Mouse (Mus musculus) limb, embryonic 12.5 days (tissue): ENCODE data around the gene Dstn. TPM values are rescaled to one million over a fixed set of nuclear protein-coding genes. Genes with fewer than 3 reads are reported as not detected.

Source experiments
- ATAC-seq: fragments of 200-750 bp; cut with Nextera tagmentation; 2 replicates; pipeline ENCODE4 v1.8.0; 2017; ENCODE audit warnings: low read depth, moderate TSS enrichment; ENCODE audit not compliant: insufficient number of reproducible peaks, insufficient read depth, low FRiP score, low TSS enrichment
- H3K27ac ChIP-seq: fragments of 300-500 bp; sonication (generic); 2 replicates; pipeline ENCODE4 v1.5.1; 2016; ENCODE audit warnings: mild to moderate bottlenecking, moderate library complexity
- H3K27me3 ChIP-seq: fragments of 300-500 bp; sonication (generic); 2 replicates; pipeline ENCODE4 v1.6.1; 2016; ENCODE audit warnings: mild to moderate bottlenecking, moderate library complexity
- H3K36me3 ChIP-seq: fragments of 300-500 bp; sonication (generic); 2 replicates; pipeline ENCODE4 v1.6.1; 2016; ENCODE audit warnings: mild to moderate bottlenecking, moderate library complexity
- H3K4me1 ChIP-seq: fragments of 300-500 bp; sonication (generic); replicated peaks from 2 replicates; pipeline ENCODE4 v1.6.1; 2016
- H3K4me2 ChIP-seq: fragments of 300-500 bp; sonication (generic); 2 replicates; pipeline ENCODE4 v1.6.1; 2016; ENCODE audit warnings: mild to moderate bottlenecking, moderate library complexity
- H3K4me3 ChIP-seq: fragments of 300-500 bp; sonication (generic); replicated peaks from 2 replicates; pipeline ENCODE4 v1.5.1; 2016; ENCODE audit warnings: mild to moderate bottlenecking
- H3K9ac ChIP-seq: fragments of 300-500 bp; sonication (generic); replicated peaks from 2 replicates; pipeline ENCODE4 v1.6.1; 2016; ENCODE audit warnings: mild to moderate bottlenecking, moderate library complexity
- H3K9me3 ChIP-seq: fragments of 300-500 bp; sonication (generic); 2 replicates; pipeline ENCODE4 v1.6.1; 2016; ENCODE audit warnings: mild to moderate bottlenecking, moderate library complexity
- WGBS: fragments of 180-500 bp; shearing (Covaris S2); methylation state at CpG from one replicate; pipeline ENCODE4 v1.1.7; 2016; 5-methylcytosine and 5-hydroxymethylcytosine counted together
- polyA plus RNA-seq: library from polyadenylated mRNA; unstranded; fragments of >200 nt; fragmentation: Nextera tagmentation; extraction: Ambion mirVana; gene quantifications from 2 replicates; pipeline ENCODE4 v1.2.1, GENCODE M21; 2016

The Dstn gene
- polyA plus RNA-seq, 1 experiment from 2014 or later = 312 TPM

DNA sequence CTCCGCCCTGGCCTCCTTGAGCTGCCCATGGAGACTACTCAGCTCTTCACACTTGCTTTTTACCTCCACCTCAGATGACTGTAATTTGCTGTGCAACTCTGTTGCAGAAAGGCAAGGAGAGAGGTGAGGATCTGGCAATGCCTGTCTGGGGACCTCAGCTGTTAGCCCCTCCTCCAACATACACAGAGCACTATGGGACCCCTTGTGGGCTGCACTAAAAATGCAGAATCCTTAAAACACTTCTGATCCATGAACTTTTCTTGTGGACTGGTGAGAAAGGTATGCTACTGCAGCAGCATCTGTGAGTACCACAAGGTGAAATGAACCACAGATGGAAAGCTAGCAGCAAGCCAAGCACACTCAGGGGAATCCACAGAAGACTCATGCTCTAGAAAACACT lies 48.2 kb downstream of the Dstn start:
- H3K27me3 ChIP-seq = no peaks in the 10 kb centered on the region
- peaks cover 89% of the 10 kb centered on the region for H3K36me3 ChIP-seq
- H3K9ac ChIP-seq = no peak overlapping the region
- no peak for ATAC-seq
- H3K4me1 ChIP-seq = no peaks in the 10 kb centered on the region
- H3K9me3 ChIP-seq = 0 out of 2 replicates have a peak, but pooled peaks cover 4% of the 10 kb centered on the region
- H3K4me3 ChIP-seq = no peak overlapping the region
- 88% methylated on average over 1 of the region's 1 CpGs for WGBS
- H3K4me2 ChIP-seq = no peak overlapping the region
- H3K27ac ChIP-seq = no peak overlapping the region

DNA sequence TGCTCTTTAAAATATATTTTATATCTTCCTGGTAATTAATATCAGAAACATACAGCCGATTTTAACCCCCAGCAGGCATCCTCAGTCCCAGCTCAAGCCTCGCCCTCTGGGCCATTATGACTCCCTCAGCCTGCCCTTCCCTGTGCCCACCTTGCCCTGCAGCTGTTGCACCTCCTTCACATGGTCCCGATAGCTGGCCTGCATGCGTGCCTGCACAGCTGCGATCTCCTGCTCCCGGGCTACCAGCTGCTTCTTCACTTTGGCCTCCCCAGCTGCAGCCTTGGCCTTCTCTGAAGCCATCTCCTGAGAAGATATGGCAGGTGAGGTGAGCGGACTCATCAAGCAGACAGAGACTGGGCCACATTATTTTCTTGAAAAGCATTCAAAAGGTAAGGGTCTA lies 54.1 kb downstream of the Dstn start:
- H3K36me3 ChIP-seq = peaks cover 100% of the 10 kb centered on the region
- ATAC-seq = no peak
- H3K27ac ChIP-seq = no peak overlapping the region
- H3K4me2 ChIP-seq = no peak overlapping the region
- H3K9ac ChIP-seq = no peak overlapping the region
- H3K4me3 ChIP-seq = no peak overlapping the region
- 88% methylated on average over 7 of the region's 7 CpGs for WGBS
- no peaks in the 10 kb centered on the region for H3K27me3 ChIP-seq
- H3K4me1 ChIP-seq = no peaks in the 10 kb centered on the region
- H3K9me3 ChIP-seq = no peaks in the 10 kb centered on the region

DNA sequence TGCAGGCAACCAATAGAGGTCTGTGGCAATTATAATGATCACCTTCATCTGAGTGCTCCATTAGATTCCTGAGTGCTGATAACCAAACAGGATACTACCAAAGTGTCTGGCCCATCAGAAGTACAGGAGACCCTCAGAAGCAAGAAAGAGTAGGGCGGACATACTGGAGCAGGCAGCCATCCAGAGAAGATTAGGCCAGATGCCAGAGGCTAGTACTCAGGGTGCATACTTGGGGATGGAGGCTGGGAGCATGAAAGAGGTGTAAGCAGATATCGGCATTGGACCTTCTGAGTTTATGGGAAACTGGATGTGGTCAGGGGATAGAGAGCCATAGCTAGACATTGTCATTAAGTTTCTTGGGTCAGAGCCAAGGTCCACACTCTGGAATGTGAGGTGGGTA lies 55.7 kb downstream of the Dstn start:
- Histone ChIP-seq H3K27me3 (no peaks in the 10 kb centered on the region), H3K27ac (no peak overlapping the region), H3K4me1 (no peaks in the 10 kb centered on the region), H3K4me2 (no peak overlapping the region), H3K9ac (no peak overlapping the region), H3K9me3 (no peaks in the 10 kb centered on the region), H3K4me3 (no peak overlapping the region), H3K36me3 (peaks cover 98% of the 10 kb centered on the region)
- ATAC-seq = no peak
- WGBS = 91% methylated on average over 2 of the region's 2 CpGs

DNA sequence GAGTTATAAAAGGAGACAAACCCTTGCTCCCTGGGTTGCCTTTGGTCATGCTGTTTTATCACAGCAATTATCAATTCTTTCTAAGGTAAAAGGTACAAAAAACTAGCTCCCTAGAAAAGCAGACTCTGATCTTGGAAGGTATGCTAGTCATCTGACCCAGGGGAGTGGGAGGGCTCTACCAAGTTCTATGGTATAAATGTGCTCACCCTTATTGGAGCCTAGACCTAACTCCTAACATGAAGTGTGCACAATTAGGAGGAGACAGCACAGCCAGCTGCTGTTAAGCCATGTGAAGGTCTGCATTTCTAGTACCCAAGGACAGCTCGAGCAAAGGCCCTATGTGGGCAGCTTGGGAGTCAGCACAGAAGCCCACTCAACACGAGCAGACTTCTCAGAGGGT lies 56.8 kb downstream of the Dstn start:
- peaks cover 94% of the 10 kb centered on the region for H3K36me3 ChIP-seq
- no peak overlapping the region for H3K4me2 ChIP-seq
- 82% methylated on average over 2 of the region's 2 CpGs for WGBS
- no peak overlapping the region for H3K27ac ChIP-seq
- H3K27me3 ChIP-seq = no peaks in the 10 kb centered on the region
- H3K9me3 ChIP-seq = no peaks in the 10 kb centered on the region
- no peak for ATAC-seq
- H3K9ac ChIP-seq = no peak overlapping the region
- no peaks in the 10 kb centered on the region for H3K4me1 ChIP-seq
- no peak overlapping the region for H3K4me3 ChIP-seq

DNA sequence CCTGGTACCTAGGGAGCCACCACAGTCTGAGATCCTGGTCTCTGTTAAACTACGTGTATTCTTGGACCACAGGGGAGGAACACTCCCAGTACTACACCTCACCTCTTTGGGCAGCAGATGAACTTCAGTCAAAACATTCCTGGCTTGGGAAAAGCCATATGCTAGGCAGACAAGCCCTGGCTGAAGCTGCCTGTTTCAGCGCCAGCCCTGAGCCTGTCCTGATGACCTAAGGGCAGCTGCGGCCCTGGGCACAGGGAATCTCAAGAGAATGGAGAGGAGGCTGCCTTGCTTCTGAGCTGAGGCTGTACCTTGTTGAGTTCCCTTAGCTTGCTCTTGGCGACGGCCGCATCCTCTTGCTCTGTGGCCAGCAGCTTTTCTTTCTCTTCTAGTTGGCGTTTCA lies 58.0 kb downstream of the Dstn start:
- Histone ChIP-seq H3K36me3 (peaks cover 85% of the 10 kb centered on the region), H3K9me3 (no peaks in the 10 kb centered on the region), H3K4me2 (no peak overlapping the region), H3K27me3 (no peaks in the 10 kb centered on the region), H3K4me3 (no peak overlapping the region), H3K4me1 (no peaks in the 10 kb centered on the region), H3K27ac (no peak overlapping the region), H3K9ac (no peak overlapping the region)
- ATAC-seq = no peak
- 87% methylated on average over 7 of the region's 7 CpGs for WGBS

DNA sequence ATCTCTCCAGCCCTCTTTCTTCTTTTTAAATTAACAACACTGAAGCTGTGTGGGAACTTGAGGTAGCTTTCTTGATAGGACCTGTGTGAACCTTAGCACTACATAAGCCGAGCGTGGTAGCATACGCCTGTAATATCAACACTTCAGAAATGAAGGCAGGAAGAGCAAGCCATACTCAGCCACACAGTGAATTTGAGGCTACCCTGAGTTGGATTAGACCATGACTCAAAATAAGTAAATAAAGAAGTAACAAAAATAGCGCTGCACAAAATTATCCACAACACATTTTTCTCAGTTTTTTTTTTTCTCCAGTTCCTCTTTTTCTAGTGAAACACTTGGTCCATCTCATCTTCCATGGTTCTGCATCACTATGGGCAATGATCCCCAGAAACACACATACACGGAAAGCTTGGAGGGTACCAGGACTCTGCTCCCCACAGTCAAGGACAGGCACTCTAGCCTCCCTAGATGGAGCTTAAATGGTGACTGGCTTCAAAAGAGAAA lies 60.1 kb downstream of the Dstn start:
- no peak overlapping the region for H3K9ac ChIP-seq
- WGBS = 96% methylated on average over 5 of the region's 5 CpGs
- H3K27ac ChIP-seq = no peak overlapping the region
- no peak overlapping the region for H3K4me2 ChIP-seq
- no peaks in the 10 kb centered on the region for H3K27me3 ChIP-seq
- no peaks in the 10 kb centered on the region for H3K4me1 ChIP-seq
- H3K36me3 ChIP-seq = peaks cover 76% of the 10 kb centered on the region
- H3K4me3 ChIP-seq = no peak overlapping the region
- no peak for ATAC-seq
- no peaks in the 10 kb centered on the region for H3K9me3 ChIP-seq

DNA sequence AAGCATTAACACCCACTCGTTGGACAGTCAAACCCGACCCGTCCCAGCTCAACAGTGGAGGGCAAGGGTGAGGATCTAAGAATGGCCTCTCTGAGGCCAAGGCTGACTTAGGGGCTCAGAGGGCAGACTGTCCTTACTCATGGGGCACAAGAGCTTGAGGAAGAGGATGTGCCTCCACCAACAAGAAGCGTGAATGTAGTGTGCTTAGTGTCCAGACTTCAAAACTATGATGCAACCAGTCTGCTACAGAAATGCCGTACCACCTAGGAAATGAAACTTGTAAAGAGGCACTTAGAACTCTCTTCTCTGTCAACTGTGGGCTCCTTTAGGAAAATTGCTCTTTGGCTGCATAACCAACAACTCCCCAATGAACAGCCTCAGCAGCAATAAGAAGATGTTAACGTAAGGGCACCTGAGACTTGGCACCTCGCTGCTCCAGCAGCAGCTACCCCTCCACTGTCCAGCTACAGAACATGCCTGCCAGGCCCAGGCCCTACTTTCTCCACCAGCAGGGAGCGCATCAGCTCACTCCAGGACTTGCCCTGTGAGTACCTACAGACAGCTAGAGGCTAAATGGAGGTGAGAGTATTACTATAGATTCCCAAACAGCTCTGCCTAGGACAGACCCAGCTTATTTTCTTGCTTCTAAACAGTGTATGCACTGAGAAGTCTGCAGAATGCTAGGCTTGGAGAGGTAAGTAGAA lies 63.5 kb downstream of the Dstn start:
- H3K9me3 ChIP-seq = no peaks in the 10 kb centered on the region
- peaks cover 57% of the 10 kb centered on the region for H3K36me3 ChIP-seq
- ATAC-seq = no peak
- WGBS = 93% methylated on average over 8 of the region's 8 CpGs
- no peaks in the 10 kb centered on the region for H3K4me1 ChIP-seq
- no peak overlapping the region for H3K9ac ChIP-seq
- H3K4me2 ChIP-seq = no peak overlapping the region
- no peaks in the 10 kb centered on the region for H3K27me3 ChIP-seq
- H3K27ac ChIP-seq = no peak overlapping the region
- no peak overlapping the region for H3K4me3 ChIP-seq

DNA sequence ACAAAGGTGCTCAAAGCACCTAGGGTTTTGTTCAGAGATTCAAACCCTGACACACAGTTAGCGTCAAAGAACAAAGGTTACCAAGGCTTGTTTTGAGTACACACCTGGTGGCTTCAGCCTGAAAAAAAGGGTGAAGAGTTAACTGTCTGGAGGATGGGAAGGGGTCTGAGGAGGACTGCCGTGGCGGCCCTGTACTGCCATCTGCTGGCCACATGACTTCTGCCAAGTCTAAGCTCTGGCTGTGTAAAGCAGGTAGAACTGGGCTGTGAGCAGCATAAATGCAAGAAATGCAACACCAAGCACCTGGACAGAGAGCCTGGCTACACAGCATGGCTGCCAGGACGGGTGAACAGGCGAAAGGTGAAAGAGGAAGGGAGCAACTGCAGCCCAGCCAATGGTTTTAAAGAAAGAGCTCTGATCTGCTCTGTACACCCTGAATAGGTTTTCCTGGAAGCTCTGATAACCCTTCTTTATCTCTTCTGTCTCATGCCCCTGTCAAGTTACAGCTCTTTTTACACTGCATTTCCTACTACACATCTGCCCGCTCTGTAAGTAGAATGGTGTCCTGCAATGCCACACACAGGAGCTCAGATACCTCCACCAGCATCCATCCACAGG lies 65.8 kb downstream of the Dstn start:
- Histone ChIP-seq H3K4me2 (no peak overlapping the region), H3K9me3 (no peaks in the 10 kb centered on the region), H3K27me3 (no peaks in the 10 kb centered on the region), H3K36me3 (peaks cover 57% of the 10 kb centered on the region), H3K27ac (no peak overlapping the region), H3K4me1 (no peaks in the 10 kb centered on the region), H3K9ac (no peak overlapping the region), H3K4me3 (no peak overlapping the region)
- 45% methylated on average over 6 of the region's 6 CpGs for WGBS
- ATAC-seq = no peak; the same call in 1 of the 2 replicates

DNA sequence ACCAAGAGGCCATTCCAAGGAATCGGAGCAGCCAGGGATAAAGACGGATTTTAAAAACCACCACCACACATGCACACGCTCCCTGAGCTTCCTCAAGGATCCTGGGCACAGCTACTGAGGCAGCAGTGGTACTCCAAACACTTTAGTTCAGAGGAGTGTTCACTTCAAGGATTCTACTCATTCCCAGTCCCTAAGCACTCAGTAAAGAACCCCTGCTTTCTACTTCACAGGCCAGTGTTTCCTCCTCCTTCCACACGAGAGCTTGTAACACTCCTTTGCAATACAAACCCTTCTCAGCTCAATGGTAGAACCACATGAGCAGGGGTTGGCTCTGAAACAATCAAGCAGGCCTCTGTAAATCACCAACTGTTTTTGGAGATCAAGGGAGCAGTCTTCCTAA lies 67.0 kb downstream of the Dstn start:
- WGBS = 85% methylated on average over 4 of the region's 4 CpGs
- Histone ChIP-seq H3K27me3 (no peaks in the 10 kb centered on the region), H3K4me2 (no peak overlapping the region), H3K36me3 (peaks cover 55% of the 10 kb centered on the region), H3K27ac (no peak overlapping the region), H3K9ac (no peak overlapping the region), H3K4me1 (no peaks in the 10 kb centered on the region), H3K9me3 (no peaks in the 10 kb centered on the region), H3K4me3 (no peak overlapping the region)
- ATAC-seq = no peak

DNA sequence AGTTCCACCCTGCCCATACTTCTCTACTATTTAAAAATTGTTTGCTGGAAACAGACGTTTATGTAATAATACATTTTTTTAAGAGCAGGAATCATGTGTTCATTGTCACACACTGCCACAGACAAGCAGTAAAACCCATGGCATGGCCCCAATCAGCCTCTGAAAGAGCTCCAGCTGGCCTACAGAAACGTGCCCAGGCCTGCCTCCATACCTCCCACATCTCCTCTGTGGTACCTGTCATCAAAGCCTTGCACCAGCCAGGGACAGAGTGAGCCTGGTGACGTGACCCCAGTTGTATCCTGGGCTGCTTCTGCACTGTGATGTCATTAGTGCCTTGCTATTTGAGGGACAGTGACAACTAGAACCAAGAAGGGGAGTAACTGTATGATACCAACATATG lies 67.8 kb downstream of the Dstn start:
- Histone ChIP-seq H3K27ac (no peak overlapping the region), H3K4me3 (no peak overlapping the region), H3K4me2 (no peak overlapping the region), H3K9ac (no peak overlapping the region), H3K4me1 (no peaks in the 10 kb centered on the region), H3K27me3 (no peaks in the 10 kb centered on the region), H3K36me3 (peaks cover 62% of the 10 kb centered on the region), H3K9me3 (no peaks in the 10 kb centered on the region)
- no peak for ATAC-seq
- WGBS = 58% methylated on average over 3 of the region's 3 CpGs

DNA sequence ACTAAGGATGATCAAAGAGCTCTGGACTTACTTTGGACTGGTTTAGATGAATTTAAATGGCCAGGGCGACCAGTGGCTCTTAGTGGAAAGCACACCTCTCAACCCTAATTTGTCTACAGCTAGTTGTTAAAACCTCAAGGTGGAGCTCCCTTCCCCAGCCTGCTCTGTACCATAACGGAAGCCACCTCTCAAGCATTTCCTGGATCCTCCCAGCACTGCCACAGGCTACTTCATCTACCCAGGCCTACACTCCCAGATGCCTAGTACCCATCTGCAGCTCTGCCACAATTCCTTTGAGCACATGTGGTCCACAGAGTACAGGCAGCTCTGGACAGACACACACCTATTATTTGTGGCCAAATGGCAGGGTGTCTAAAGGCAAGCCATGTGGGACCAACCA lies 68.4 kb downstream of the Dstn start:
- no peak for ATAC-seq
- H3K36me3 ChIP-seq = peaks cover 62% of the 10 kb centered on the region

DNA sequence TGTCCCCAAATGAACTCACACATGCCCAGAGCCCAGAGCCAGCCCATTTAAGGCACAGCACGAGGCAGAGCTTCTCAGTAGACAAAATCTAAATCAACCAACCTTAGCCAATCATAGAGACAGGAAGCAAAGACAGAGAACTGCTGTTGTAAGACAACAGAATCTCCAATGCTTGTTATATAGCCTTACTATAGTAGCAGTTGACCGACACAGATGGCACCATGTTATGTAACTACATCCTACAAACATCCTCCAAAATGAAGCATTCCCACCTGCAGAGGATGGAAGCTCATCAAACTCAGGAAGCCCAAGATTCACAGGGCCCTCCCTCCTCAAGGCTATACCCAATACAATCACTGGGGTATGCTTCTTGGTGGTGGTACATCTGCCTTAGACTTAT lies 72.4 kb downstream of the Dstn start:
- Histone ChIP-seq H3K4me1 (0 out of 2 replicates have a peak, but pooled peaks cover 3% of the 10 kb centered on the region), H3K4me3 (no peak overlapping the region), H3K9me3 (no peaks in the 10 kb centered on the region), H3K36me3 (peaks cover 56% of the 10 kb centered on the region), H3K27ac (no peak overlapping the region), H3K4me2 (no peak overlapping the region), H3K27me3 (no peaks in the 10 kb centered on the region), H3K9ac (no peak overlapping the region)
- ATAC-seq = no peak
- 82% methylated on average over 2 of the region's 2 CpGs for WGBS

More for the DNA sequence above, 68.4 kb downstream of the Dstn start:
- Histone ChIP-seq H3K9ac (no peak overlapping the region), H3K4me3 (no peak overlapping the region), H3K4me2 (no peak overlapping the region), H3K9me3 (no peaks in the 10 kb centered on the region), H3K27ac (no peak overlapping the region), H3K27me3 (no peaks in the 10 kb centered on the region), H3K4me1 (no peaks in the 10 kb centered on the region)
- 69% methylated on average over 2 of the region's 2 CpGs for WGBS
